Mouse (Mus musculus): Measurements from ENCODE around the gene Vmn2r85. TPM values are rescaled to one million over a fixed set of nuclear protein-coding genes. Genes with fewer than 3 reads are reported as not detected.
"Not testable (repeated sequence)": the region's sequence is repeated elsewhere in the genome, so short reads cannot be mapped to it uniquely, and the experiment has no call there.

Gene Vmn2r85
- not detected in 2 replicates for polyA plus RNA-seq (2015; fragmentation: Nextera tagmentation; extraction: Ambion mirVana)

DNA sequence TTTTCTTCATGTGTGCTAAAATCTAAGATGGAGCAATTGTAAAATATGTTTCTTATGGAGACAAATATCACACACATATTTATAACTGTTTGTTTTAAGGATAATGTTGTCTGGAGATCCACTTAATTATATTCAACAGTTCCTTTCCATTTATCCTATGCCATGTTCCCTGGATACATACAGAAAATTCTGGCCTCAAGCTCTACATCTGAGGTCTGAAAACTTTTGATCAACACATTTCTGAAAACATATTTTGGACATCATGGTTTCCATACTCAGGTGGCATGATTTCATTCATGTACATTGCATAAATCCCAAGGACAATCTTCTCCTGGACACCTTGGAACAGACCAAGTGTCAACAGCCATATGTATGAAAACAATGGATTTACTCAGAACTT, at the start of gene Vmn2r85:
Gene Vmn2r85, minus strand, starts transcription at position 101 of the 400 bp plus-strand sequence.
- not testable (repeated sequence) for H3K9ac ChIP-seq; H3K27me3 ChIP-seq (replicated peaks); ATAC-seq; H3K4me2 ChIP-seq (replicated peaks); H3K4me3 ChIP-seq (replicated peaks); H3K36me3 ChIP-seq; H3K9me3 ChIP-seq; H3K27ac ChIP-seq; H3K4me1 ChIP-seq (replicated peaks)

DNA sequence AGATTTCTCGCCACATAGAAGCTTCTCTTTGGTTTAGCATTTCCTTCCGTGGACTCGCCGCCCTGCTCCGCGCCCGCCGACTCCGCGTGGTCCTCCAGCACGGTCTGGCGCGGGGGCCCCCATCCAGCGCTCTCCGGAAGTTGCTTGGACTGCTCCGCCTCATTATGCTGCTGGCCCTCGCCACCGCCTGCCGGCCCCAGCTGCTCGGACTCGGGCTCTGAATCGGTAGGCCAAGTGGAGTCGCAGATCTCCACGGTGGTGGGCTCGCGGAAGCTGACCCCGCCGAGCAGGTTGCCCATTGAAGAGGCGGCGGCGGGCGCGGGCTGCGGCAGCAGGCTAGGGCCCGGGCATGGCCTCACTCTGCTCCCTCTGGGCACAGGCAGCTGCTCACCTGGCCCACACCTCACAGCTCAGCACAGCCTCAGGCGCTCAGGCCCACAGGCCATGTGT, 40.8 kb upstream of the Vmn2r85 start:
- Histone ChIP-seq H3K9ac (peak overlapping the region; percentile 62), H3K4me2 (replicated peaks) (peak overlapping the region; percentile 91), H3K4me1 (replicated peaks) (no peaks in the 10 kb centered on the region), H3K4me3 (replicated peaks) (peak overlapping the region; percentile 49), H3K36me3 (no peaks in the 10 kb centered on the region), H3K27ac (no peak overlapping the region), H3K27me3 (replicated peaks) (no peaks in the 10 kb centered on the region), H3K9me3 (no peaks in the 10 kb centered on the region)
- WGBS = 3% methylated on average over 36 of the region's 36 CpGs
- peak; percentile 99 for ATAC-seq

DNA sequence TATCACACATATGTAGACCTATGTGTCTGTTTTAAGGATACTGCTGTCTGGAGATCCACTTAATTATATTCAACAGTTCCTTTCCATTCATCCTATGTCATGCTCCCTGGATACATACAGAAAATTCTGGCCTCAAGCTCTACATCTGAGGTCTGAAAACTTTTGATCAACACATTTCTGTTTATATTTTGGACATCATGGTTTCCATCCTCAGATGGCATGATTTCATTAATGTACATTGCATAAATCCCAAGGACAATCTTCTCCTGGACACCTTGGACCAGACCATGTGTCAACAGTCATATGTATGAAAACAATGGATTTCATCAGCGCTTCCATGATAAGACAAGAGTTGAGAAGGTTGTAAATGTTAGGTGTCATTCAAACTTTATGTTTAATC, 26.4 kb upstream of the Vmn2r85 start, which contains the start of gene Vmn2r86:
Gene Vmn2r86, minus strand, starts transcription at position 101 of the 400 bp plus-strand sequence.
- H3K9ac ChIP-seq; H3K4me1 ChIP-seq (replicated peaks); H3K27me3 ChIP-seq (replicated peaks); H3K4me2 ChIP-seq (replicated peaks); H3K4me3 ChIP-seq (replicated peaks); H3K9me3 ChIP-seq; H3K27ac ChIP-seq; H3K36me3 ChIP-seq; ATAC-seq: not testable (repeated sequence)
- 93% methylated on average over 1 of the region's 1 CpGs for WGBS

DNA sequence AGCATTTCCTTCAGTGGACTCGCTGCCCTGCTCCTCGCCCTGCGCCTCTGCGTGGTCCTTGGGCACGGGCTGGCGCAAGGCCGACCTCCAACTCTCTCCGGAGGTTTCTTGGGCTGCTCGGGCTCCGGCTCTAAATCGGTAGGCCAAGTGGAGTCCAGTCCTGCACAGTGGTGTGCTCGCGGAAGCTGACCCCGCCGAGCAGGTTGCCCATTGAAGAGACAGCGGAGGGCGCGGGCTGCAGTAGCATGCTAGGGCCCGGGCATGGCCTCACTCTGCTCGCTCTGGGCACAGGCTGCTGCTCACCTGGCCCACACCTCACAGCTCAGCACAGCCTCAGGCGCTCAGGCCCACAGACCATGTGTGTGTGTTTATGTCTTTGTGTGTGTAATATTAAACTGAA, 15.3 kb upstream of the Vmn2r85 start:
- Histone ChIP-seq H3K4me2 (replicated peaks) (no peak overlapping the region), H3K9ac (no peak overlapping the region), H3K4me3 (replicated peaks) (no peak overlapping the region), H3K27ac (no peak overlapping the region), H3K27me3 (replicated peaks) (no peaks in the 10 kb centered on the region), H3K4me1 (replicated peaks) (no peaks in the 10 kb centered on the region), H3K9me3 (no peaks in the 10 kb centered on the region), H3K36me3 (no peaks in the 10 kb centered on the region)
- WGBS = 90% methylated on average over 21 of the region's 21 CpGs
- ATAC-seq = no peak

DNA sequence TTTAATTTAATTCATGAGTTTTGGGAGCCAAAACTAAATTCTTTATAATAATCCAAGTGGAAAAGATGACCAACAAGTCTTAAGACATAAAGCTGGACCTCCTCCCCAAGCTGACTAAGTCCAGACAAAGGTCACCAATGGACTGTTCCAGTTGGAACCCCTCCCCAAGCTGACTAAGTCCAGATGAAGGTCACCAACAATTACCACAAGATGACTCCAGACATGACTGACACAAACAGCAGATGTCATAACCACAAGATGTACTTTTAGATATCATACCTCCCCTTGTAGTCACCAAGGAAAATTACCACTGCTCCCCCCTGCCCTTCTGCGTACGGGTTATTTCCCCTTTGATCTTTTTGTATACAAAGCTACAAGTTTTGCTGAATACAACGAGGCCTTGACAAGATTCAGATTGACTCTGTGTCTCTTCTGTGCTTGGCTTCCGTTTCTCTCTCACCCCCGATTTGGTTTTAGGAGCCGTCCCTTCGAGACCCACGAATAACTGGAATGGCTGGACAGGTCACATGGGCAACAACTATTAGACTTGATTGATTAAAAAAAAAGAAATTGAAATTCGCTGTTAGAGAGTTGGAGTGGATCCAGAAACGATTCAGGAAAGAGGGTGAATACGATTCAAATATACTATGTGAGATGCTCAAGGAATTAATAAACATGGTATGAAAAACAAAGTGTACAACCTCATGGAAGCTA, 4.8 kb upstream of the Vmn2r85 start:
- not testable (repeated sequence) for H3K36me3 ChIP-seq; H3K27me3 ChIP-seq (replicated peaks); H3K27ac ChIP-seq; H3K4me3 ChIP-seq (replicated peaks); H3K4me2 ChIP-seq (replicated peaks); H3K4me1 ChIP-seq (replicated peaks); ATAC-seq; H3K9me3 ChIP-seq; H3K9ac ChIP-seq
- WGBS = 81% methylated on average over 11 of the region's 11 CpGs

DNA sequence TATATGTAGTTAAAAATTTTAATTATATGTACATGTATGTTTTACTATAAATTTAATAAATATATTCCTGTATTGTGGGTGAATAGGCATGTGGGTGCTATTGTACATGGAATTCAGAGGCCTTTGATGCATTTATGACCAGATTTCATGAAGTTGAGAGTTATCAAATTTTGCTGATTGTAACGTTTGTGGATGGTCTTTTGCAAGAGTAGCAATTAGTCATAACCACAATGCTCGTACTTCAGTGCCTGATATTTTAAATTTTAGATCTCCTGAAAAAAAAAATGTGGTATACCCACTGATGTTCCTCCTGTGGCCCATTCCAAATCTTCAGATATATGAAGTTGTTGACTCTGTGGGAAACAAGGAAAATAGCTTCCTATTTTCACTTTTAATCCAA, 7.1 kb downstream of the Vmn2r85 start:
- H3K4me1 ChIP-seq (replicated peaks); H3K4me3 ChIP-seq (replicated peaks); H3K36me3 ChIP-seq; H3K4me2 ChIP-seq (replicated peaks); ATAC-seq; H3K27ac ChIP-seq; H3K9ac ChIP-seq; H3K27me3 ChIP-seq (replicated peaks); H3K9me3 ChIP-seq: not testable (repeated sequence)
- 81% methylated on average over 2 of the region's 2 CpGs for WGBS

DNA sequence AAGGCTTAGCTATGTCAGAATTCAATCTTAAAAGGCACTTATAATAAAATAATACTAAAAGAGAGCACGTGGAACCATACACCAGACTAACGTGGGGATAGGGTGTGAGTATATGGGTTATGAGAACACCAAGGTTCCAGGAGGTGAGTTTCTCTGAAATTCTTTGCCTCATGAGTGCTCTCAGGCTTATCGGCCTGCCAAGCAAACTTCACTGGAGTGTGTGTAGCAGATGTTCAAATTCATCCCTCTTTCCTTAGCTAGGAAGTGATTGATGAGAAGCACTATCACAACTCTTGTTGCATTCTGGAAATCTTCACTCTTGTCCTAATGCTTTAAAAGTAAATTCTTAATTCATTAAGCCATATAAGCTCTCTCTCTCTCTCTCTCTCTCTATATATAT, 9.1 kb downstream of the Vmn2r85 start:
- no peak overlapping the region for H3K27ac ChIP-seq
- H3K4me2 ChIP-seq (replicated peaks) = no peak overlapping the region
- no peak overlapping the region for H3K9ac ChIP-seq
- no peaks in the 10 kb centered on the region for H3K27me3 ChIP-seq (replicated peaks)
- 82% methylated on average over 3 of the region's 3 CpGs for WGBS
- no peaks in the 10 kb centered on the region for H3K36me3 ChIP-seq
- no peaks in the 10 kb centered on the region for H3K4me1 ChIP-seq (replicated peaks)
- no peak overlapping the region for H3K4me3 ChIP-seq (replicated peaks)
- no peak for ATAC-seq
- no peaks in the 10 kb centered on the region for H3K9me3 ChIP-seq

DNA sequence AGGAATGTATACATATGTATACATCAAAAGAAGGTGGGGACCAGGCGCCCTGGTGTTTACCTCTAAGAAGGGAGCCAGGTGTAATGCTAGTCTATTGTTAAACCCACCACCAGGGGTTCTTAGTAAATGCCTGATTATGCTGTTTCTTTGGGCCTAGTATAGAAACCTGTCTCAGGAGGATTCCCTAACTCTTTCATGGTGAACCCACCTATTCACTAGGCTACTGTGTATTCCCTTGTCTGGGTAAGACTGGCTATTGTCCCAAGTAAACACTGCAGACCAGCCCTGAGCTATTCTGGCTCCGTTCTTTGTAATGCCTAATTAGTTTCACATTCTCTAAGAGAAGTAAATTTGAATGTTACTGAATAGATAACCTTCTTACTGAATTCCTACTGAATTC, 9.5 kb downstream of the Vmn2r85 start:
- not testable (repeated sequence) for H3K36me3 ChIP-seq; H3K4me2 ChIP-seq (replicated peaks); H3K27ac ChIP-seq; H3K9ac ChIP-seq; H3K4me3 ChIP-seq (replicated peaks); H3K27me3 ChIP-seq (replicated peaks); ATAC-seq; H3K4me1 ChIP-seq (replicated peaks); H3K9me3 ChIP-seq
- WGBS = 64% methylated on average over 2 of the region's 2 CpGs

DNA sequence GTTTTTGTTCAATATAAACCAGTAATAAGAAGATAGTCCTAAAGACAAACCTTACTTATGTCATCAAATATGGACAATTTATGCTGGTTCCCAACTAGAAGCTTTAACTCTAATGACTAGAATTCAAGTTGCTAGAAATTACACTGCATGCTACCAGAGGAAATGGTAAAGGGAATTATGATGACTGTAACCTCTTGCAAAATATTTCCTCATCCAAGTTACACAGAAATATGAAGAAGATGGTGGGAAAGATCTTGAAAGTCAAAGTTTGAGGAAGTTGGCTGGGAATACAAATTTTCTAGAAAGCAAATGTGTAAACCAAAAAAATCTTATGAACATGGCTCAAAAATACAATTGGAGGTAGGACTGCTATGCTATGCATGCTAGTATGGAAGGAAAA, 13.2 kb downstream of the Vmn2r85 start:
- not testable (repeated sequence) for H3K36me3 ChIP-seq; H3K27me3 ChIP-seq (replicated peaks); H3K4me2 ChIP-seq (replicated peaks); H3K4me1 ChIP-seq (replicated peaks); H3K9ac ChIP-seq; H3K27ac ChIP-seq; H3K9me3 ChIP-seq; ATAC-seq; H3K4me3 ChIP-seq (replicated peaks)

DNA sequence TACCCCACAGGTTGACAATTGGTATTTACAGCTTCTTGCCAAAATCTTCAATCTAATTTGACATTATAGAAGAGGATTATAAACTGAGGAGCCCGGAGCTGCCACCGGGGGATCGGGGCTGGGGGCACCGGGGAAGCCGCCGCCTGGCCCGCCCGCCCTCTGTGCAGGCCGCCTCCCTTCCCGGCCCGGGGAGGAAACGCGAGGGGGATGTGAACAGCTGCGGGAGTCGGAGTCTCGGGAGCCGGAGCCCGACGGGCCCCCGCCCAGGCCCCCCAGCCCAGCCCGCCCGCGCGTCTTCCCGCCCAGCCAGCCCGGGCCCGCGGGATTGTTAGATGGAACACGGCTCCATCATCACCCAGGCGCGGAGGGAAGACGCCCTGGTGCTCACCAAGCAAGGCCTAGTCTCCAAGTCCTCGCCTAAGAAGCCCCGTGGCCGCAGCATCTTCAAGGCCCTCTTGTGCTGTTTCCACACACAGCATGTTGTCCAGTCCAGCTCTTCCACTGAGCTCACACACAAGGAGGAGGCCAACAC, 17.3 kb downstream of the Vmn2r85 start:
- H3K4me1 ChIP-seq (replicated peaks); H3K4me3 ChIP-seq (replicated peaks); H3K4me2 ChIP-seq (replicated peaks); H3K27ac ChIP-seq; H3K36me3 ChIP-seq; H3K27me3 ChIP-seq (replicated peaks); H3K9me3 ChIP-seq; H3K9ac ChIP-seq: not testable (repeated sequence)
- ATAC-seq = peak; percentile 58
- WGBS = 63% methylated on average over 31 of the region's 35 CpGs

DNA sequence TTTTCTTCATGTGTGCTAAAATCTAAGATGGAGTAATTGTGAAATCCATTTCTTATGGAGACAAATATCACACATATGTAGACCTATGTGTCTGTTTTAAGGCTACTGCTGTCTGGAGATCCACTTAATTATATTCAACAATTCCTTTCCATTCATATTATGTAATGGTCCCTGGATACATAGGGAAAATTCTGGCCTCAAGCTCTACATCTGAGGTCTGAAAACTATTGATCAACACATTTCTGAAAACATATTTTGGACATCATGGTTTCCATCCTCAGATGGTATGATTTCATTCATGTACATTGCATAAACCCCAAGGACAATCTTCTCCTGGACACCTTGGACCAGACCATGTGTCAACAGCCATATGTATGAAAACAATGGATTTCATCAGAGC, 35.3 kb downstream of the Vmn2r85 start, which contains the start of gene Vmn2r84:
Gene Vmn2r84, minus strand, starts transcription at position 101 of the 400 bp plus-strand sequence.
- Histone ChIP-seq H3K4me1 (replicated peaks) (no peaks in the 10 kb centered on the region), H3K4me2 (replicated peaks) (no peak within 1 kb of the TSS), H3K27ac (no peak within 1 kb of the TSS), H3K4me3 (replicated peaks) (no peak within 1 kb of the TSS), H3K27me3 (replicated peaks) (no peaks in the 10 kb centered on the region), H3K9ac (no peak within 1 kb of the TSS), H3K9me3 (no peaks in the 10 kb centered on the region), H3K36me3 (no peaks in the 10 kb centered on the region)
- ATAC-seq = no peak

DNA sequence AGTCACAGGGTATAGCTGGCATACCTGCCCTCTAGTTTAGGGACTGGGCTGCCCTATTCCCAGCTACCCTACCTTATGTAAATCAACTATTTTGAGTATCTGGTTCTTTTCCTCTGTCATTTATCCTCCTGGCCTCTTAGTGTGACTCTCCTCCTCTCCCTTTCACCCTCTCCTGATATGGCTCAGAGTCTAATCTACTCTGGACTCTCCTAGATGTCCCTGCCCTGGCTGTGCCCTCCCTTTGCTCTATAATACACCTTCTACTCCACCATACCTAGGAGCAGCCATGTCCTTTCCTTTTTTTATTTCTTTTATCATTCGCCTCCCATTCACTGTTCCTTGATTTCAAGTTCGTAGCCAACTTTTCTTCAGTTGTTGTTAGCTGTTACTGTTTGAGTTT, 54.4 kb downstream of the Vmn2r85 start:
- no peak overlapping the region for H3K27ac ChIP-seq
- no peaks in the 10 kb centered on the region for H3K4me1 ChIP-seq (replicated peaks)
- no peak for ATAC-seq
- no peaks in the 10 kb centered on the region for H3K9me3 ChIP-seq
- no peaks in the 10 kb centered on the region for H3K27me3 ChIP-seq (replicated peaks)
- no peak overlapping the region for H3K4me2 ChIP-seq (replicated peaks)
- 88% methylated on average over 2 of the region's 2 CpGs for WGBS
- H3K4me3 ChIP-seq (replicated peaks) = no peak overlapping the region
- no peaks in the 10 kb centered on the region for H3K36me3 ChIP-seq
- H3K9ac ChIP-seq = no peak overlapping the region

DNA sequence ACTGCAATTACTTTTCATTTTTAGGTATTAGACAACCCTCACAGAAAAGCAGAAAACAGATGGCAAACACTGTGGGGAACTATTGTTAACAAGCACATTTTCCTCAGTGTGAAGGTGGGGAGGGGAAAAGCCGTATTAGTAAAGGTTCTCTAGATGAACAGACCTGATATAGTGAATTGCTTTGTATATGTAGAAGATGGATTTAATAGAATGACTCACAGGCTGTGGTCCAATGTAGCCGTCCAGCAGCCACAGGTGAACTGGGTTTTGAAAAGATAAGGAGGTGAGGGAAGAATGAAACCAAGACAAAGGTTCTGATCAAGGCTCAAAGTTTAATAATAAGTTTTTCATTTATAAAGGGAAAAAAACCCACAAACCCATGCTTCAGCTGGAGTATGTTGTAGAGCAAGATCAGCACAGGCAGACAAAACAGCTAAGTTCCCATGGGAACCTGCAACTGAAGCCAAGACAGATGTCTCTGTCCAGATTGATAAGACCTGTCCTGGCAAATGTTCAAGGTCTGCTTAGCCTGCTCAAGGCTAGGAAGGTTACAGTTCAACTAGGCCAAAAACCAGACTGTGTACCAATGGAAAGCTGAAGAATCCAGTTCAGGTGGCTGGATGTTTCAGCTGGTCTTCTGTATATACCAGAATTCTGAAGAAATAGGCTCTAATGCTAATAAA, 56.9 kb downstream of the Vmn2r85 start:
- Histone ChIP-seq H3K4me1 (replicated peaks) (no peaks in the 10 kb centered on the region), H3K27me3 (replicated peaks) (no peaks in the 10 kb centered on the region), H3K27ac (no peak overlapping the region), H3K9me3 (no peaks in the 10 kb centered on the region), H3K4me3 (replicated peaks) (no peak overlapping the region), H3K4me2 (replicated peaks) (no peak overlapping the region), H3K36me3 (no peaks in the 10 kb centered on the region), H3K9ac (no peak overlapping the region)
- 79% methylated on average over 2 of the region's 2 CpGs for WGBS
- ATAC-seq = peak; percentile 51
